Mouse (Mus musculus) gastrocnemius, adult 18-20 months (tissue): ENCODE data around the gene Myd88. TPM values are rescaled to one million over a fixed set of nuclear protein-coding genes. Genes with fewer than 3 reads are reported as not detected.

Experiments
- DNase-seq: peaks from one replicate; pipeline ENCODE4 v3.0.0; 2021; ENCODE audit warnings: low spot score
- total RNA-seq, 2 experiments: library from RNA; stranded (reverse); gene quantifications; 2 replicates each; pipeline ENCODE4 v1.2.3; 2021

Gene Myd88
- total RNA-seq, 2 experiments from 2014 or later, result 4.8 to 6.6 TPM

- DNase-seq, result no peak
Observed at GRCm38 (mm10) chr9:119298563-119298962, 42.6 kb downstream of the Myd88 start.

DNA sequence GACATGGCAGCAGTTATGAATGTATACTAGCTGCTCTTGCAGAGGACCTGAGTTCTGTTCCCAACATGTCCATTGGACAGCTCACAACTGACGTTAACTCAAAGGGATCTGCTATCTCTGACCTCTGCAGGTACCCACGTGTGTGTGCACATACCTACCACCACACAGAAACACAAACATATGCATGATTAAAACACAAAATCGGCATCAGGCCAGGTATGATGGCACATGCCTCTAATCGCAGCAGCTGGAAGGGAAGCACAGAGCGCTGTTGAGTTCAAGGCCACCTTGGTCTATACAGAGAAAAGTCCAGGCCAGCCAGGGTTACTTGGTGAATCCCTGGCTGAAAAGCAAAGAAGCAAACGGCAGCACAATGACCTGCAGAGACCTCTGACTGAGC is 43.5 kb downstream of the Myd88 start:
- DNase-seq, result no peak

DNA sequence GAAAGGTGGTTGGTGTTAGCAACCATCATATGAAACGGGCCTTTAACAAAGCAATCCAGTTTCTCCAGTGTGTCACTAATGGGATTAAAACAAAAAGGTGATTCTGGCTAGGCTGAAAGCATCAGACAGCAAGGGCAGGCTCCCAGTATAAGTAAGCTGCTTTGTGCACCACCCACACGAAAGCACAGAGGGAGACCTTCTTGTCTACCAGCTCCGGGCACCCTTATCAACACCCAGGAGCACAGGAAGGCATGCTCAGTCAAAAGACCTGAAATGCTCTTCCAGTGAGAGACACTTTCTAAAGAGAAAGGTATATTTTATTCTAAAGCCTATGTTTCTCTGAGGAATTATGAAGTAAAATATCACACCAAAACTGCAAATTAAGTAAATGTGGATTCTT is 50.4 kb downstream of the Myd88 start:
- DNase-seq, result no peak

Other genes with a start within 250 kb of the Myd88 start
- gene Plcd1, start 247.9 kb downstream of the Myd88 start, total RNA-seq, result 1 to 10 TPM; 5.5 to 6.3 TPM
- gene Dlec1, start 238.9 kb downstream of the Myd88 start, total RNA-seq, result not detected
- gene Acaa1b, start 184.3 kb downstream of the Myd88 start, total RNA-seq, result 1 to 10 TPM; 1.2 to 1.5 TPM
- gene Gm47289, start 182.2 kb downstream of the Myd88 start, total RNA-seq, result not detected
- not detected for gene Slc22a13, start 132.3 kb downstream of the Myd88 start, total RNA-seq
- gene Oxsr1, start 19.0 kb downstream of the Myd88 start, total RNA-seq, result 10 to 100 TPM; 65.3 to 67.3 TPM
- gene Acaa1a, start 1.7 kb downstream of the Myd88 start, total RNA-seq, result 10 to 100 TPM; 35.4 to 35.6 TPM
- gene Xylb, start 16.0 kb upstream of the Myd88 start, total RNA-seq, result under 1 TPM; 0.09 to 0.38 TPM
- gene Slc22a14, start 24.1 kb upstream of the Myd88 start, total RNA-seq, result not detected
- 10 to 100 TPM; 12.4 to 14.1 TPM for gene Acvr2b, start 60.7 kb upstream of the Myd88 start, total RNA-seq
- 1 to 10 TPM; 1.6 TPM for gene Exog, start 103.5 kb upstream of the Myd88 start, total RNA-seq
- gene Scn5a, start 237.6 kb upstream of the Myd88 start, total RNA-seq, result under 1 TPM; 0.07 to 0.09 TPM